Mouse (Mus musculus) layer of hippocampus, adult 2 months (tissue): ENCODE results near the gene Vps37d. TPM values are rescaled to one million over a fixed set of nuclear protein-coding genes. Genes with fewer than 3 reads are reported as not detected.
A peak's percentile ranks its signal among the peaks of the same experiment; 100 is the strongest.
"Not testable (repeated sequence)": the region's sequence is repeated elsewhere in the genome, so short reads cannot be mapped to it uniquely, and the experiment has no call there.

Source experiments
- DNase-seq, 2 experiments: peaks; one replicate each; pipeline ENCODE4 v3.0.0; 2022; ENCODE audit warnings: low spot score in 2 of 2
- H3K27ac ChIP-seq: fragments of 200-600 bp; 2 replicates; pipeline ENCODE4 v1.8.1; 2022
- H3K4me3 ChIP-seq: fragments of 200-600 bp; 2 replicates; pipeline ENCODE4 v1.8.1; 2022; ENCODE audit warnings: mild to moderate bottlenecking
- CTCF ChIP-seq: fragments of 200-600 bp; conservative IDR thresholded peaks from 2 replicates; pipeline ENCODE4 v1.8.1; 2022; ENCODE audit warnings: antibody characterized with exemption, mild to moderate bottlenecking, moderate library complexity
- total RNA-seq, 2 experiments: library from RNA; stranded (reverse); gene quantifications; 2 replicates each; pipeline ENCODE4 v1.2.3; 2021

Gene Vps37d
- total RNA-seq, 2 experiments from 2014 or later: 29.4 to 30.3 TPM

GRCm38 (mm10) chr5:135070448-135070847 is 7.6 kb downstream of the Vps37d start:
- DNase-seq: no peak
- Histone ChIP-seq H3K27ac (no peak overlapping the region), H3K4me3 (no peak overlapping the region)
- no peak for TF ChIP-seq CTCF

- TF ChIP-seq CTCF: no peak
- H3K27ac ChIP-seq: no peak overlapping the region
- no peak overlapping the region for H3K4me3 ChIP-seq
- DNase-seq: no peak
These were observed 12.1 kb downstream of the Vps37d start for GRCm38 (mm10) chr5:135066008-135066407.

- peak within 1 kb of the TSS; percentile 88 for H3K27ac ChIP-seq
- peak within 1 kb of the TSS; percentile 99 for H3K4me3 ChIP-seq
- DNase-seq: not testable (repeated sequence)
These were observed 13.1 kb downstream of the Vps37d start, which contains the start of gene Bud23 for GRCm38 (mm10) chr5:135064909-135065446. Bud23 (minus strand) TSS chr5:135064959.

GRCm38 (mm10) chr5:135064382-135064766 is 13.7 kb downstream of the Vps37d start:
- peak overlapping the region; percentile 99 for H3K4me3 ChIP-seq
- no peak for DNase-seq
- no peak for TF ChIP-seq CTCF
- peak overlapping the region; percentile 88 for H3K27ac ChIP-seq

GRCm38 (mm10) chr5:135063629-135064381 is 14.3 kb downstream of the Vps37d start, which contains the start of gene Dnajc30:
Dnajc30 (plus strand) TSS chr5:135064202.
- no peak for TF ChIP-seq CTCF

GRCm38 (mm10) chr5:135053356-135053755 is 24.7 kb downstream of the Vps37d start:
- no peak for TF ChIP-seq CTCF
- no peak for DNase-seq
- no peak overlapping the region for H3K4me3 ChIP-seq
- H3K27ac ChIP-seq: no peak overlapping the region

More at GRCm38 (mm10) chr5:135063629-135064381, 14.3 kb downstream of the Vps37d start, which contains the start of gene Dnajc30:
- peak within 1 kb of the TSS; percentile 99 for H3K4me3 ChIP-seq
- peak within 1 kb of the TSS; percentile 88 for H3K27ac ChIP-seq
- peak; percentile 97 to 99 for DNase-seq

GRCm38 (mm10) chr5:135049268-135049667 is 28.8 kb downstream of the Vps37d start:
- H3K4me3 ChIP-seq, DNase-seq, H3K27ac ChIP-seq: not testable (repeated sequence)

- no peak for DNase-seq
- TF ChIP-seq CTCF: no peak
- no peak overlapping the region for H3K27ac ChIP-seq
- no peak overlapping the region for H3K4me3 ChIP-seq
These were observed 29.5 kb downstream of the Vps37d start for GRCm38 (mm10) chr5:135048539-135048938.

- no peak for DNase-seq
- Histone ChIP-seq H3K27ac (no peak overlapping the region), H3K4me3 (no peak overlapping the region)
- TF ChIP-seq CTCF: no peak
These were observed 33.5 kb downstream of the Vps37d start for GRCm38 (mm10) chr5:135044575-135044974.

GRCm38 (mm10) chr5:135042105-135042788 is 35.8 kb downstream of the Vps37d start:
- DNase-seq: no peak
- TF ChIP-seq CTCF: no peak
- Histone ChIP-seq H3K4me3 (no peak overlapping the region), H3K27ac (no peak overlapping the region)

- no peak for DNase-seq
- TF ChIP-seq CTCF: no peak
These were observed 37.3 kb downstream of the Vps37d start for GRCm38 (mm10) chr5:135040777-135041176.

GRCm38 (mm10) chr5:135040059-135040458 is 38.0 kb downstream of the Vps37d start:
- H3K27ac ChIP-seq: peak overlapping the region; percentile 67
- DNase-seq: no peak
- no peak overlapping the region for H3K4me3 ChIP-seq
- no peak for TF ChIP-seq CTCF

More at GRCm38 (mm10) chr5:135040777-135041176, 37.3 kb downstream of the Vps37d start:
- H3K27ac ChIP-seq: peak overlapping the region; percentile 67; the same call in 1 of the 2 replicates
- no peak overlapping the region for H3K4me3 ChIP-seq

- no peak for DNase-seq
- Histone ChIP-seq H3K27ac (peak overlapping the region; percentile 67), H3K4me3 (no peak overlapping the region)
- TF ChIP-seq CTCF: no peak
These were observed 38.5 kb downstream of the Vps37d start for GRCm38 (mm10) chr5:135039541-135039940.
